Mouse (Mus musculus): Measurements from ENCODE around the gene Atxn7l1.
"Not testable (repeated sequence)": the region's sequence is repeated elsewhere in the genome, so short reads cannot be mapped to it uniquely, and the experiment has no call there.

Gene Atxn7l1

GRCm38 (mm10) chr12:33153131-33153530, 5.6 kb downstream of the Atxn7l1 start:
- DNase-seq (ENCODE audit: low spot score in 2 of 2), result no peak

- DNase-seq (ENCODE audit: low spot score in 2 of 2), result no peak
These were observed 6.4 kb downstream of the Atxn7l1 start for GRCm38 (mm10) chr12:33153850-33154249.

GRCm38 (mm10) chr12:33154732-33155131, 7.2 kb downstream of the Atxn7l1 start:
- DNase-seq (ENCODE audit: low spot score in 2 of 2), result no peak

GRCm38 (mm10) chr12:33156334-33157018, 9.0 kb downstream of the Atxn7l1 start:
- no peak for DNase-seq (ENCODE audit: low spot score in 2 of 2)

- no peak for DNase-seq (ENCODE audit: low spot score in 2 of 2)
These were observed 10.8 kb downstream of the Atxn7l1 start for GRCm38 (mm10) chr12:33158256-33158655.

GRCm38 (mm10) chr12:33160406-33160805, 12.9 kb downstream of the Atxn7l1 start:
- DNase-seq (ENCODE audit: low spot score in 2 of 2), result no peak

- DNase-seq (ENCODE audit: low spot score in 2 of 2), result peak in 1 of 2 experiments; percentile 43
These were observed 15.0 kb downstream of the Atxn7l1 start for GRCm38 (mm10) chr12:33162541-33162940.

GRCm38 (mm10) chr12:33164019-33164418, 16.5 kb downstream of the Atxn7l1 start:
- not testable (repeated sequence) for DNase-seq (ENCODE audit: low spot score in 2 of 2)

- DNase-seq (ENCODE audit: low spot score in 2 of 2), result no peak
These were observed 19.2 kb downstream of the Atxn7l1 start for GRCm38 (mm10) chr12:33166712-33167111.

GRCm38 (mm10) chr12:33167545-33167944, 20.1 kb downstream of the Atxn7l1 start:
- no peak for DNase-seq (ENCODE audit: low spot score in 2 of 2)

GRCm38 (mm10) chr12:33168491-33168890, 21.0 kb downstream of the Atxn7l1 start:
- no peak for DNase-seq (ENCODE audit: low spot score in 2 of 2)

GRCm38 (mm10) chr12:33169777-33170494, 22.4 kb downstream of the Atxn7l1 start:
- no peak for DNase-seq (ENCODE audit: low spot score in 2 of 2)

GRCm38 (mm10) chr12:33170822-33171221, 23.3 kb downstream of the Atxn7l1 start:
- no peak for DNase-seq (ENCODE audit: low spot score in 2 of 2)

GRCm38 (mm10) chr12:33172926-33173325, 25.4 kb downstream of the Atxn7l1 start:
- DNase-seq (ENCODE audit: low spot score in 2 of 2), result no peak

GRCm38 (mm10) chr12:33173720-33174141, 26.2 kb downstream of the Atxn7l1 start:
- DNase-seq (ENCODE audit: low spot score in 2 of 2), result no peak

GRCm38 (mm10) chr12:33174171-33174570, 26.7 kb downstream of the Atxn7l1 start:
- DNase-seq (ENCODE audit: low spot score in 2 of 2), result no peak

GRCm38 (mm10) chr12:33174675-33175357, 27.3 kb downstream of the Atxn7l1 start:
- DNase-seq (ENCODE audit: low spot score in 2 of 2), result no peak

GRCm38 (mm10) chr12:33175621-33176554, 28.4 kb downstream of the Atxn7l1 start:
- no peak for DNase-seq (ENCODE audit: low spot score in 2 of 2)

GRCm38 (mm10) chr12:33176555-33176900, 29.0 kb downstream of the Atxn7l1 start:
- DNase-seq (ENCODE audit: low spot score in 2 of 2), result peak; percentile 50 to 59

- no peak for DNase-seq (ENCODE audit: low spot score in 2 of 2)
These were observed 32.9 kb downstream of the Atxn7l1 start for GRCm38 (mm10) chr12:33180421-33180820.

- DNase-seq (ENCODE audit: low spot score in 2 of 2), result no peak
These were observed 34.4 kb downstream of the Atxn7l1 start for GRCm38 (mm10) chr12:33181875-33182274.
